8 mouse cellular contexts compared by ENCODE assay signal in genomic region chr4:135855536-135856222, GRCm38 (mm10). TPM values are rescaled to one million over a fixed set of nuclear protein-coding genes. Genes with fewer than 3 reads are reported as not detected.
DNase-seq lines count a peak whose midpoint lies in the region; ATAC-seq and TF ChIP-seq lines count a peak whose summit lies in the region.

Gene Srsf10, plus strand, starts transcription at chr4:135855747.

- no peaks in the 10 kb centered on the region for H3K36me3 ChIP-seq in forebrain, embryonic 15.5 days
- H3K36me3 ChIP-seq in lung, embryonic 14.5 days (ENCODE audit: insufficient read depth) = peaks cover 21% of the 10 kb centered on the region
- peaks cover 3% of the 10 kb centered on the region; the same call in 1 of the 2 replicates for H3K36me3 ChIP-seq in thymus, adult 2 months (ENCODE audit: control insufficient read depth, insufficient read depth, low read length)

- no peak for TF ChIP-seq CTCF in layer of hippocampus, adult 2 months (conservative IDR thresholded peaks at IDR 0.05)
- TF ChIP-seq CTCF in lung, embryonic 14.5 days (IDR thresholded peaks at IDR 0.05; ENCODE audit: low read depth) = no peak
- no peak for TF ChIP-seq CTCF in olfactory bulb, adult 2 months (IDR thresholded peaks at IDR 0.05; ENCODE audit: insufficient read depth, low read depth, low read length)
- peak; percentile 10; the same call in 1 of the 2 replicates for TF ChIP-seq CTCF in thymus, adult 2 months (IDR thresholded peaks at IDR 0.05; ENCODE audit: borderline replicate concordance, control insufficient read depth, extremely low read depth, insufficient read depth, low read length, poor library complexity)

- peak within 1 kb of the TSS; percentile 80 for H3K4me2 ChIP-seq in forebrain, embryonic 15.5 days (replicated peaks)
- H3K4me2 ChIP-seq in lung, embryonic 14.5 days = peak within 1 kb of the TSS; percentile 91

- peak within 1 kb of the TSS; percentile 100 for H3K27ac ChIP-seq in forebrain, embryonic 15.5 days (replicated peaks)
- peak within 1 kb of the TSS; percentile 94 for H3K27ac ChIP-seq in layer of hippocampus, adult 2 months
- H3K27ac ChIP-seq in lung, embryonic 14.5 days (ENCODE audit: low read depth) = peak within 1 kb of the TSS; percentile 100
- peak within 1 kb of the TSS; percentile 100 for H3K27ac ChIP-seq in olfactory bulb, adult 2 months (ENCODE audit: insufficient read depth, low read depth, low read length)
- peak within 1 kb of the TSS; percentile 80 for H3K27ac ChIP-seq in thymus, adult 2 months (ENCODE audit: control insufficient read depth, insufficient read depth, low read length)

- intact Hi-C loops in heart, postnatal 25 days (cut with DNase I) = loop anchor here (1.0 kb wide), 1 partner anchor 18 kb away; the partner anchor contains the start of gene Pnrc2

- H3K4me3 ChIP-seq in forebrain, embryonic 15.5 days = peak within 1 kb of the TSS; percentile 85
- H3K4me3 ChIP-seq in layer of hippocampus, adult 2 months = peak within 1 kb of the TSS; percentile 86
- H3K4me3 ChIP-seq in lung, embryonic 14.5 days (ENCODE audit: low read depth, low read length) = peak within 1 kb of the TSS; percentile 91
- peak within 1 kb of the TSS; percentile 95 for H3K4me3 ChIP-seq in olfactory bulb, adult 2 months (ENCODE audit: insufficient read depth, low read depth, low read length)
- peak within 1 kb of the TSS; percentile 76 for H3K4me3 ChIP-seq in thymus, adult 2 months (ENCODE audit: control insufficient read depth, insufficient read depth, low read length)

- peak; percentile 76 for TF ChIP-seq POLR2A in olfactory bulb, adult 2 months (IDR thresholded peaks at IDR 0.05; ENCODE audit: insufficient read depth, low read depth, low read length)
- TF ChIP-seq POLR2A in thymus, adult 2 months (IDR thresholded peaks at IDR 0.05; ENCODE audit: control insufficient read depth, extremely low read depth, insufficient read depth, low read length, poor library complexity) = peak; percentile 93

- 0% methylated on average over 66 of the region's 67 CpGs for WGBS in forebrain, embryonic 15.5 days
- under 1% methylated on average over 67 of the region's 67 CpGs for WGBS in lung, embryonic 14.5 days
- WGBS in olfactory bulb, adult 2 months = under 1% methylated on average over 67 of the region's 67 CpGs
- WGBS in thymus, adult 2 months = under 1% methylated on average over 67 of the region's 67 CpGs

- H3K9ac ChIP-seq in forebrain, embryonic 15.5 days (replicated peaks) = peak within 1 kb of the TSS; percentile 90
- H3K9ac ChIP-seq in lung, embryonic 14.5 days = peak within 1 kb of the TSS; percentile 98

- peaks cover 54% of the 10 kb centered on the region for H3K4me1 ChIP-seq in forebrain, embryonic 15.5 days
- H3K4me1 ChIP-seq in lung, embryonic 14.5 days (ENCODE audit: insufficient read depth) = peaks cover 15% of the 10 kb centered on the region
- H3K4me1 ChIP-seq in olfactory bulb, adult 2 months (ENCODE audit: control insufficient read depth, insufficient read depth, low read length) = peaks cover 10% of the 10 kb centered on the region
- peaks cover 14% of the 10 kb centered on the region for H3K4me1 ChIP-seq in thymus, adult 2 months (replicated peaks; ENCODE audit: control insufficient read depth, insufficient read depth, low read length)

- no peaks in the 10 kb centered on the region for H3K9me3 ChIP-seq in forebrain, embryonic 15.5 days
- H3K9me3 ChIP-seq in lung, embryonic 14.5 days (ENCODE audit: low read depth, low read length) = no peaks in the 10 kb centered on the region

- ATAC-seq in forebrain, embryonic 15.5 days (replicated peaks) = peak; percentile 96
- ATAC-seq in lung, embryonic 14.5 days (ENCODE audit: insufficient read depth) = peak; percentile 96

- DNase-seq in ES-CJ7 (ENCODE audit: low read depth, low spot score) = peak; percentile 98
- peak; percentile 94 for DNase-seq in cerebellum, adult 11 months
- DNase-seq in heart, postnatal 25 days (ENCODE audit: low spot score) = peak; percentile 91
- DNase-seq in layer of hippocampus, adult 2 months (ENCODE audit: low spot score in 2 of 2) = peak; percentile 94
- peak; percentile 100 for DNase-seq in lung, embryonic 14.5 days
- DNase-seq in thymus, adult 2 months = peak; percentile 95

- no peaks in the 10 kb centered on the region for H3K27me3 ChIP-seq in forebrain, embryonic 15.5 days
- H3K27me3 ChIP-seq in lung, embryonic 14.5 days (ENCODE audit: insufficient read depth, low read length) = no peaks in the 10 kb centered on the region
- no peaks in the 10 kb centered on the region for H3K27me3 ChIP-seq in thymus, adult 2 months (ENCODE audit: control insufficient read depth, insufficient read depth, low read length)

RNA-seq across cellular contexts. Expression of gene Srsf10, which starts in this region (rescaled TPM):
- 257 and 272 TPM in 2 replicates for polyA plus RNA-seq in forebrain, embryonic 15.5 days (2015; fragmentation: Nextera tagmentation; extraction: Ambion mirVana)
- total RNA-seq in heart, postnatal 25 days (2021) = 10 to 100 TPM; 41.7 to 47.7 TPM
- 10 to 100 TPM; 82.6 to 94.2 TPM for total RNA-seq in layer of hippocampus, adult 2 months (2021)
- 322 and 336 TPM in 2 replicates for polyA plus RNA-seq in lung, embryonic 14.5 days (2014; fragmentation: Nextera tagmentation; extraction: Ambion mirVana)
- polyA plus RNA-seq in olfactory bulb, adult 2 months (2012; ENCODE audit: insufficient read depth, insufficient read length, low replicate concordance, missing spikeins) = not detected in 2 replicates
- polyA plus RNA-seq in thymus, adult 2 months (2012; rRNA removed) = 194 and 220 TPM in 2 replicates

Comparison
In these comparisons a context has a peak if more than half of its experiments do, and no peak if none do; other contexts are left out.
1. Peak in every context shown above with its lines: DNase-seq, ATAC-seq, H3K4me3 ChIP-seq and H3K27ac ChIP-seq.